Mouse (Mus musculus) small intestine, adult 2 months (tissue): ENCODE data around the gene Cyp2s1.

Source experiments
- CTCF ChIP-seq: fragments of 200-500 bp; IDR thresholded peaks from 2 replicates; pipeline ENCODE4 v1.5.1; 2012; ENCODE audit warnings: low read depth, mild to moderate bottlenecking, control low read depth, inconsistent platforms, low read length, moderate library complexity, mixed read lengths; ENCODE audit not compliant: insufficient replicate concordance, insufficient read length; ENCODE audit errors: extremely low read depth
- POLR2A ChIP-seq: fragments of 200-500 bp; IDR thresholded peaks from 2 replicates; pipeline ENCODE4 v1.6.1; 2012; ENCODE audit warnings: low read depth, mild to moderate bottlenecking, control low read depth, inconsistent platforms, low read length, moderate library complexity

DNA sequence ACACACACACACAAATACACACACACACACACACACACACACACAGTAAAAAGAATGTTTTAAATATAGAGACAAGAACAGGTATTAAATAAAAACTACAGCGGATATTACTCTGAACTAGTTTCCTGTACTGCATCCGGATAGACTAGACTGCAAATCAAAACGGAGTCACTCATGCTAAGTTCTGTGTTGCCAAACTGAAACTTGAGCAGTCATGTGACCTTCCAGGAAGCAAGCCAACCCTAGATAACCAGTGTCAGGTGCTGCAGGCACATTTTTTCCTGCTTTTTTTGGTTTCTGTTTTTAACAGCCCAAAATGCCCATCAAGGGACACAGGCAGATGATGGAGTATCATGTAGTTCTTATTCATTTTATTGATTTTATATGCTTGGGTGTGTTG, 10.5 kb upstream of the Cyp2s1 start:
- no peak for TF ChIP-seq CTCF
- no peak for TF ChIP-seq POLR2A
